Mouse (Mus musculus) CH12.LX (cell line): Measurements from ENCODE around the gene Rps27a.
A peak's percentile ranks its signal among the peaks of the same experiment; 100 is the strongest.

Experiments used
- CTCF ChIP-seq, 2 experiments: IDR thresholded peaks in 1 of 2; conservative IDR thresholded peaks in 1 of 2; 2 replicates each; pipeline ENCODE4 v1.5.1; 2011 to 2012; ENCODE audit warnings: low read depth in 2 of 2, low read length in 2 of 2, improper control_type of control experiment in 1 of 2, inconsistent platforms in 1 of 2, mild to moderate bottlenecking in 1 of 2, moderate library complexity in 1 of 2
- E2F4 ChIP-seq: IDR thresholded peaks from 2 replicates; pipeline ENCODE4 v1.6.1; 2011; ENCODE audit warnings: low read depth, low read length, improper control_type of control experiment; ENCODE audit not compliant: insufficient replicate concordance
- EP300 ChIP-seq: IDR thresholded peaks from 2 replicates; pipeline ENCODE4 v1.6.1; 2011; ENCODE audit warnings: low read length, improper control_type of control experiment
- MAX ChIP-seq: IDR thresholded peaks from 2 replicates; pipeline ENCODE4 v1.6.1; 2011; ENCODE audit warnings: low read length, improper control_type of control experiment
- NELFE ChIP-seq: IDR thresholded peaks from 2 replicates; pipeline ENCODE4 v1.6.1; 2011; ENCODE audit warnings: low read depth, low read length, improper control_type of control experiment
- NRF1 ChIP-seq: IDR thresholded peaks from 2 replicates; pipeline ENCODE4 v1.6.1; 2014; ENCODE audit warnings: low read depth, mild to moderate bottlenecking, inconsistent platforms, low read length, improper control_type of control experiment, moderate library complexity
- POLR2A ChIP-seq: IDR thresholded peaks from 2 replicates; pipeline ENCODE4 v1.6.1; 2011; ENCODE audit warnings: low read depth, mild to moderate bottlenecking, improper control_type of control experiment, low read length
- RAD21 ChIP-seq: IDR thresholded peaks from 2 replicates; pipeline ENCODE4 v1.6.1; 2011; ENCODE audit warnings: low read depth, mild to moderate bottlenecking, low read length, improper control_type of control experiment, moderate library complexity
- RCOR1 ChIP-seq: conservative IDR thresholded peaks from 2 replicates; pipeline ENCODE4 v1.6.1; 2012; ENCODE audit warnings: low read depth, mild to moderate bottlenecking, inconsistent platforms, low read length, improper control_type of control experiment
- SMC3 ChIP-seq: IDR thresholded peaks from 2 replicates; pipeline ENCODE4 v1.6.1; 2011; ENCODE audit warnings: low read depth, low read length, improper control_type of control experiment
- TCF12 ChIP-seq: IDR thresholded peaks from 2 replicates; pipeline ENCODE4 v1.6.1; 2014; ENCODE audit warnings: low read depth, mild to moderate bottlenecking, inconsistent platforms, low read length, improper control_type of control experiment
- UBTF ChIP-seq: IDR thresholded peaks from 2 replicates; pipeline ENCODE4 v1.6.1; 2012; ENCODE audit warnings: low read depth, mild to moderate bottlenecking, inconsistent platforms, low read length, improper control_type of control experiment, moderate library complexity
- ZNF384 ChIP-seq: IDR thresholded peaks from 2 replicates; pipeline ENCODE4 v1.6.1; 2012; ENCODE audit warnings: low read depth, low read length, improper control_type of control experiment, inconsistent platforms

DNA sequence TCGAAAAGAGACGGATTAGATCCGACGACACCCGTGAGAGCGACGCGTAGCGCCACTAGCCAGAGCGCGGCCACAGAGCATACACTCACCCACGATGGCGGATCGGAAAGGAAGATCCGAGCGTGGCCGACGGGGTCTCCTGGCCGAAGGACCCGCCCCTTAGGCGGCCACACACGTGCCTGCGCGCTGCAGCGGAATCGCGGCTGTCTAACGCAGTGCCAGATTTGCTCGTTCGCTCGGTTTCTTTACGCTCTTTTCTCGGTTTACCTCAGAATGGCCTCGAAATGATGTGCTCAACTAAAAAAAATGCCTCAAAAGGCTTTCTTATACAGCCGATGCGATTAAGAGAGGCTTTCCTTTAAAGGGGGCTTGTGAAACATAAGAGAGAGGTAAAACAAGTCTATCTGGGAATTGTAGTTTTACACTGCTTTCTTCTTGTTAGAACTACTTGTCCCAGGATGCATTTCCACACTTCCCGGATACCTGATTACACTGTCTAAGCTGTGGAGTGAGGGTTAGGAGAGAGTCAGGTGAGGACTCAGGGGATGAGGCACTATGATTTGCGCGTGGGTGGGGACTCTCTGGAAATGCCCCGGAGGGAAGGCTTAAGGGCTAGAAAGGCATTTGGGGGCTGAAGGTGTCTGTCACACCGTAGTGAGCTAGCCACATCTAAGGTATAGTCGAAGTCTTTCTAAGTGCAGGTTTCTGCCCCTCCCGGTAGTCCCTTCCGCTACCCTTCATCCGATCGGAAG, at the start of gene Rps27a, which contains the start of gene Clhc1:
- peak; percentile 100 for TF ChIP-seq MAX
- TF ChIP-seq SMC3, result no peak
- TF ChIP-seq E2F4, result 0 out of 2 replicates have a peak, but pooled peaks have one; percentile 18
- peak in 1 of 2 experiments; percentile 0; a peak in 1 of 4 replicates for TF ChIP-seq CTCF (conservative IDR thresholded peaks at IDR 0.05 in 1 of 2, IDR thresholded peaks at IDR 0.05 in 1 of 2; ENCODE audit: low read depth in 2 of 2, low read length in 2 of 2)
- peak; percentile 95 for TF ChIP-seq POLR2A
- no peak for TF ChIP-seq RAD21
- TF ChIP-seq NELFE, result peak; percentile 85
- no peak for TF ChIP-seq ZNF384
- no peak for TF ChIP-seq EP300
- TF ChIP-seq TCF12, result peak; percentile 90
- TF ChIP-seq NRF1, result no peak; the same call in 1 of the 2 replicates
- no peak for TF ChIP-seq UBTF
- 0 out of 2 replicates have a peak, but pooled peaks have one; percentile 29 for TF ChIP-seq RCOR1
